Mouse (Mus musculus) spleen, postnatal 36 days (tissue): ENCODE measurements at regions not wholly inside any gene's neighbourhood (a gene's known extent, or its start where the extent isn't known, plus 50 kb on each side); places are given as distances from the start of the nearest gene placed in this dataset.
A peak's percentile ranks its signal among the peaks of the same experiment; 100 is the strongest.

Source experiments
- DNase-seq, 2 experiments: peaks; one replicate each; pipeline ENCODE4 v3.0.0; 2022; ENCODE audit warnings: low spot score in 2 of 2, mixed read lengths in 1 of 2

GRCm38 (mm10) chr2:170219611-170220401, 71.9 kb upstream of the Zfp217 start:
- DNase-seq = no peak

- peak; percentile 47 to 54 for DNase-seq
Measured at GRCm38 (mm10) chr2:170219161-170219581, 71.3 kb upstream of the Zfp217 start.

- DNase-seq = peak; percentile 72 to 82
Measured at GRCm38 (mm10) chr2:170218230-170219044, 70.5 kb upstream of the Zfp217 start.

GRCm38 (mm10) chr2:170216311-170216710, 68.4 kb upstream of the Zfp217 start:
- no peak for DNase-seq

- DNase-seq = no peak
Measured at GRCm38 (mm10) chr2:170209121-170209520, 61.2 kb upstream of the Zfp217 start.

- no peak for DNase-seq
Measured at GRCm38 (mm10) chr2:170207878-170208277, 60.0 kb upstream of the Zfp217 start.

- DNase-seq = no peak
Measured at GRCm38 (mm10) chr2:170207395-170207794, 59.5 kb upstream of the Zfp217 start.

GRCm38 (mm10) chr2:170206870-170207269, 59.0 kb upstream of the Zfp217 start:
- DNase-seq = no peak

GRCm38 (mm10) chr2:170206442-170206754, 58.5 kb upstream of the Zfp217 start:
- DNase-seq = peak; percentile 53 to 62

- peak; percentile 65 to 71 for DNase-seq
Measured at GRCm38 (mm10) chr2:170205591-170206441, 57.9 kb upstream of the Zfp217 start.

- DNase-seq = peak; percentile 72 to 81
Measured at GRCm38 (mm10) chr2:170204768-170205514, 57.0 kb upstream of the Zfp217 start.

GRCm38 (mm10) chr2:170203496-170203895, 55.6 kb upstream of the Zfp217 start:
- DNase-seq = no peak

- peak; percentile 72 to 74 for DNase-seq
Measured at GRCm38 (mm10) chr2:170201816-170202371, 54.0 kb upstream of the Zfp217 start.
